Mouse (Mus musculus): Measurements from ENCODE around the gene Cacna1c.

DNA sequence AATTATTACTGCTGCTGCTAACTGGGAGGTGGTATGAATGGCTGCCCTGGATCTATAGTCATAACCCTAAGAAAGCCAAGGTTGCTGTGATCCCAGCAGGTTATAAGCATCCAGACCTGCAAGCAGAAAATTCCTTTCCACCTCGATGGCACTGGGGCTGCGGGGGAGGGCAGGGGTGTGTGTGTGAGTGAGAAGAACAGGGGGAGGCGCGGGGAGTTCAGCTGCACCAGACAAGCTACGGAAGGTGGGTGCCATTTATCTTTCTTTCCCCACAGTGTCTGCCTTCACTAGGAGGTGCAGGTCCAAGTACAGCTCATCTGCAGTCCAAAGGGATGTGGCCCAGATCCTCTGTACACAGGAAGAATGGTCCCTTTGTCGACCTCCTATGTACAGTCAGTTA is 473.9 kb downstream of the Cacna1c start:
- no peak for TF ChIP-seq CTCF (IDR thresholded peaks at IDR 0.05; ENCODE audit: borderline replicate concordance, insufficient read depth, low read depth, low read length)
- no peak for TF ChIP-seq POLR2A (IDR thresholded peaks at IDR 0.05; ENCODE audit: borderline replicate concordance, insufficient read depth, low read length)
